Mouse (Mus musculus) bone marrow macrophage, adult 2 months (primary cell): ENCODE data around the gene Polk.

Experiments
- CTCF ChIP-seq: IDR thresholded peaks from 2 replicates; pipeline ENCODE4 v1.5.1; 2012; ENCODE audit warnings: low read depth, mild to moderate bottlenecking, low read length, moderate library complexity
- POLR2A ChIP-seq: IDR thresholded peaks from 2 replicates; pipeline ENCODE4 v1.6.1; 2012; ENCODE audit warnings: mild to moderate bottlenecking, low read depth, low read length, borderline replicate concordance

- no peak for TF ChIP-seq CTCF
- TF ChIP-seq POLR2A = no peak
Observed at GRCm38 (mm10) chr13:96567977-96568376, 25.6 kb upstream of the Polk start.
